Mouse (Mus musculus): ENCODE results near the gene Ceacam2.

- TF ChIP-seq CTCF (IDR thresholded peaks at IDR 0.05; ENCODE audit: extremely low read depth, insufficient read depth, insufficient read length, insufficient replicate concordance) (no peak), POLR2A (IDR thresholded peaks at IDR 0.05; ENCODE audit: low read depth, low read length) (no peak)
Measured at GRCm38 (mm10) chr7:25568721-25569120, 29.1 kb upstream of the Ceacam2 start.
